Comparison of ENCODE assay signal across 9 mouse cellular contexts in the genomic region with DNA sequence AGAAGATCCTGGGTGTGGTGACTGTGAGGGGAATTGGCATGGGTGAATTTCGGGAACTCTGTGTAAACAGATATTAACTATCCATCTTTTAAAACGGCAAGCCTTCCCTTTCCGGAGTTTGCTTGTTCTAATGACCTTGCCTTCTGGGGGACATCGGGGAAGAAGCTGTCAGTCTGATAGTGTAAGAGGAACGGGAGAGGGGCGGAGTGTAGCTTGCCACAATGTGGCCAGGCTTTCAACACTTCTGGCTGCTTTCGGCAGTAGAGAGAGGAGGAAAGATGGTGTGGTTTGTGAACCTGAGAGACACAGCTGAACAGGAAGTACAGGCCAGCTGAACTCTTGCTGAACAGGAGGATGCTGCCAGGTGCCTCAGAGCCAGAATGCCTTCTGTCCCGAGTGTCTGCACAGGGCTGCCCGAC. TPM values are rescaled to one million over a fixed set of nuclear protein-coding genes. Genes with fewer than 3 reads are reported as not detected.
DNase-seq lines count a peak whose midpoint lies in the region; ATAC-seq lines count a peak whose summit lies in the region.
"Had no signal": no experiment of that assay in that cellular context is flagged by ENCODE, and none has a peak within 500 bp of the region (broad histone marks: within the 10 kb centered on the region; RNA-seq: fewer than 3 reads in every experiment).

No protein-coding gene starts in this region.

- H3K36me3 ChIP-seq in midbrain, embryonic 13.5 days = no peaks in the 10 kb centered on the region
- H3K36me3 ChIP-seq: embryonic facial prominence, embryonic 15.5 days had no signal

- no peak overlapping the region for H3K4me3 ChIP-seq in midbrain, embryonic 13.5 days (replicated peaks)
- H3K4me3 ChIP-seq: embryonic facial prominence, embryonic 15.5 days had no signal

- no peak overlapping the region for H3K9ac ChIP-seq in midbrain, embryonic 13.5 days (replicated peaks)
- H3K9ac ChIP-seq: embryonic facial prominence, embryonic 15.5 days had no signal

- H3K4me1 ChIP-seq in midbrain, embryonic 13.5 days (replicated peaks) = peaks cover 9% of the 10 kb centered on the region

- DNase-seq in 416B (ENCODE audit: low read depth) = peak; percentile 94
- peak; percentile 76 for DNase-seq in CD4-positive, CD25-positive, alpha-beta regulatory T cell, adult 2 months (ENCODE audit: low read depth, low spot score)
- DNase-seq in natural killer cell, adult 2 months (ENCODE audit: low spot score in 2 of 2) = peak; percentile 61 to 71
- DNase-seq in layer of hippocampus, adult 9-11 months = no peak
- DNase-seq in frontal cortex, postnatal 10 days (ENCODE audit: low spot score in 2 of 2) = no peak
- DNase-seq: adrenal gland, adult 8-10 months had no signal

- WGBS in midbrain, embryonic 13.5 days = 70% methylated on average over 9 of the region's 9 CpGs

- ATAC-seq in hematopoietic stem cell, adult 5-6 weeks (replicated peaks in 1 of 2; ENCODE audit: insufficient read depth in 1 of 2, low FRiP score in 2 of 2, low TSS enrichment in 1 of 2, low read depth in 1 of 2, poor library complexity in 2 of 2, severe bottlenecking in 2 of 2) = peak; percentile 85 to 90
- no peak for ATAC-seq in midbrain, embryonic 13.5 days

- H3K27me3 ChIP-seq in midbrain, embryonic 13.5 days = no peaks in the 10 kb centered on the region
- H3K27me3 ChIP-seq: embryonic facial prominence, embryonic 15.5 days had no signal

- H3K27ac ChIP-seq in midbrain, embryonic 13.5 days = no peak overlapping the region
- H3K27ac ChIP-seq: embryonic facial prominence, embryonic 15.5 days had no signal

- no peak overlapping the region for H3K4me2 ChIP-seq in midbrain, embryonic 13.5 days (replicated peaks)
- H3K4me2 ChIP-seq: embryonic facial prominence, embryonic 15.5 days had no signal

- no peaks in the 10 kb centered on the region for H3K9me3 ChIP-seq in midbrain, embryonic 13.5 days
- H3K9me3 ChIP-seq: embryonic facial prominence, embryonic 15.5 days had no signal

RNA-seq across cellular contexts. Expression of a gene that starts 10.1 kb away (rescaled TPM):
- total RNA-seq in hematopoietic stem cell, adult 5-6 weeks (2017) = not detected in 2 replicates
- polyA plus RNA-seq in midbrain, embryonic 13.5 days (2015; fragmentation: Nextera tagmentation; extraction: Ambion mirVana) = 4.9 and 7.9 TPM in 2 replicates
- total RNA-seq: adrenal gland, adult 8-10 months had no signal

RNA-seq across cellular contexts. Expression of a gene that starts 42.8 kb away (rescaled TPM):
- 50.2 and 83.1 TPM in 2 replicates for total RNA-seq in hematopoietic stem cell, adult 5-6 weeks (2017)
- polyA plus RNA-seq in midbrain, embryonic 13.5 days (2015; fragmentation: Nextera tagmentation; extraction: Ambion mirVana) = 1.6 and 1.7 TPM in 2 replicates

Comparison
In these comparisons a context has a peak if more than half of its experiments do, and no peak if none do; other contexts are left out.
1. DNase-seq: peak in 416B (single experiment), CD4-positive, CD25-positive, alpha-beta regulatory T cell, adult 2 months (single experiment) and natural killer cell, adult 2 months (2 of 2); none in layer of hippocampus, adult 9-11 months (single experiment) and frontal cortex, postnatal 10 days (0 of 2).